Mouse (Mus musculus) liver, embryonic 14.5 days (tissue): ENCODE measurements around the gene Tmem132b. TPM values are rescaled to one million over a fixed set of nuclear protein-coding genes. Genes with fewer than 3 reads are reported as not detected.
A peak's percentile ranks its signal among the peaks of the same experiment; 100 is the strongest.

ENCODE experiments used
- ATAC-seq: fragments of 200-750 bp; cut with Nextera tagmentation; 2 replicates; pipeline ENCODE4 v1.8.0; 2017; ENCODE audit warnings: moderate number of reproducible peaks, mild to moderate bottlenecking, moderate library complexity; ENCODE audit not compliant: insufficient read depth
- DNase-seq, 3 experiments: peaks; one replicate each; pipeline ENCODE4 v3.0.0-alpha.2; 2012 to 2013; ENCODE audit warnings: low read depth in 3 of 3, low spot score in 3 of 3
- H3K27ac ChIP-seq: fragments of 300-500 bp; sonication (generic); 2 replicates; pipeline ENCODE4 v1.5.1; 2014; ENCODE audit warnings: moderate library complexity, mild to moderate bottlenecking, control low read depth, inconsistent platforms
- H3K27me3 ChIP-seq: fragments of 300-500 bp; sonication (generic); 2 replicates; pipeline ENCODE4 v1.6.1; 2014; ENCODE audit warnings: mild to moderate bottlenecking, low read length, moderate library complexity; ENCODE audit not compliant: control insufficient read depth, insufficient read depth
- H3K36me3 ChIP-seq: fragments of 300-500 bp; sonication (generic); replicated peaks from 2 replicates; pipeline ENCODE4 v1.6.1; 2014; ENCODE audit warnings: low read depth; ENCODE audit not compliant: control insufficient read depth, insufficient read depth
- H3K4me1 ChIP-seq, 2 experiments: fragments of 200-500 bp in 1 of 2; fragments of 300-500 bp in 1 of 2; sonication (generic) in 1 of 2; replicated peaks; 2 replicates each; pipeline ENCODE4 v1.6.1; 2012 to 2014; ENCODE audit warnings: antibody characterized with exemption in 1 of 2, inconsistent platforms in 1 of 2, low read length in 1 of 2; ENCODE audit not compliant: control insufficient read depth in 2 of 2, insufficient read depth in 2 of 2
- H3K4me2 ChIP-seq: fragments of 300-500 bp; sonication (generic); 2 replicates; pipeline ENCODE4 v1.6.1; 2014; ENCODE audit warnings: low read depth, mild to moderate bottlenecking, control low read depth, moderate library complexity
- H3K4me3 ChIP-seq, 2 experiments: fragments of 200-500 bp in 1 of 2; fragments of 300-500 bp in 1 of 2; sonication (generic) in 1 of 2; 2 replicates each; pipeline ENCODE4 v1.5.1; 2012 to 2014; ENCODE audit warnings: low read depth in 2 of 2, low read length in 2 of 2, mild to moderate bottlenecking in 2 of 2, control low read depth in 1 of 2, inconsistent platforms in 1 of 2, moderate library complexity in 1 of 2; ENCODE audit not compliant: insufficient read depth in 1 of 2
- H3K9ac ChIP-seq: fragments of 300-500 bp; sonication (generic); replicated peaks from 2 replicates; pipeline ENCODE4 v1.6.1; 2014; ENCODE audit warnings: mild to moderate bottlenecking, control low read depth, moderate library complexity
- H3K9me3 ChIP-seq: fragments of 300-500 bp; sonication (generic); 2 replicates; pipeline ENCODE4 v1.6.1; 2016; ENCODE audit warnings: low read length, mixed read lengths; ENCODE audit not compliant: control insufficient read depth
- CTCF ChIP-seq: IDR thresholded peaks from 2 replicates; pipeline ENCODE4 v1.5.1; 2016; ENCODE audit warnings: antibody characterized with exemption, low read depth, control low read depth
- EP300 ChIP-seq: IDR thresholded peaks from 2 replicates; pipeline ENCODE4 v1.6.1; 2016; ENCODE audit warnings: antibody characterized with exemption, low read depth
- WGBS: fragments of 180-500 bp; shearing (Covaris S2); extraction: QIAGEN DNeasy Blood & Tissue Kit; methylation state at CpG from one replicate; pipeline ENCODE4 v1.1.7; 2014; ENCODE audit not compliant: insufficient replicate concordance; 5-methylcytosine and 5-hydroxymethylcytosine counted together
- polyA plus RNA-seq, 2 experiments: library from polyadenylated mRNA; depleted of rRNA in 1 of 2; stranded (reverse) in 1 of 2; unstranded in 1 of 2; fragments of >200 nt; fragmentation: Nextera tagmentation in 1 of 2; extraction: Ambion mirVana in 1 of 2; gene quantifications; 2 replicates each; pipeline versions ENCODE4 v1.2.1 to v1.2.3; 2012 to 2014

Gene Tmem132b
- polyA plus RNA-seq, 2 experiments = not detected

GRCm38 (mm10) chr5:125534168-125534610, 2.6 kb downstream of the Tmem132b start:
- ATAC-seq (no peak), DNase-seq (no peak)
- H3K27me3 ChIP-seq = peaks cover 50% of the 10 kb centered on the region
- H3K27ac ChIP-seq = no peak overlapping the region
- no peaks in the 10 kb centered on the region for H3K36me3 ChIP-seq
- TF ChIP-seq EP300 = no peak
- TF ChIP-seq CTCF = no peak
- no peak overlapping the region for H3K9ac ChIP-seq
- H3K4me2 ChIP-seq = no peak overlapping the region
- H3K4me3 ChIP-seq = no peak overlapping the region
- no peaks in the 10 kb centered on the region for H3K9me3 ChIP-seq
- no peaks in the 10 kb centered on the region for H3K4me1 ChIP-seq
- 7% methylated on average over 7 of the region's 7 CpGs for WGBS

GRCm38 (mm10) chr5:125534611-125535324, 3.2 kb downstream of the Tmem132b start:
- Histone ChIP-seq H3K4me3 (no peak overlapping the region), H3K4me2 (no peak overlapping the region), H3K4me1 (no peaks in the 10 kb centered on the region), H3K9me3 (no peaks in the 10 kb centered on the region), H3K36me3 (no peaks in the 10 kb centered on the region), H3K27me3 (peaks cover 46% of the 10 kb centered on the region), H3K27ac (no peak overlapping the region), H3K9ac (no peak overlapping the region)
- TF ChIP-seq EP300 (no peak), CTCF (no peak)
- ATAC-seq (no peak), DNase-seq (no peak)
- WGBS = 3% methylated on average over 26 of the region's 26 CpGs

GRCm38 (mm10) chr5:125545090-125545489, 13.5 kb downstream of the Tmem132b start:
- no peak for ATAC-seq
- no peaks in the 10 kb centered on the region for H3K9me3 ChIP-seq
- no peak for TF ChIP-seq EP300
- peak; percentile 28 for TF ChIP-seq CTCF

GRCm38 (mm10) chr5:125546293-125546692, 14.7 kb downstream of the Tmem132b start:
- no peak overlapping the region for H3K4me3 ChIP-seq
- ATAC-seq = no peak
- no peak for DNase-seq
- no peaks in the 10 kb centered on the region for H3K4me1 ChIP-seq
- H3K4me2 ChIP-seq = no peak overlapping the region
- WGBS = 23% methylated on average over 13 of the region's 13 CpGs
- no peak overlapping the region for H3K9ac ChIP-seq
- no peaks in the 10 kb centered on the region for H3K9me3 ChIP-seq
- no peaks in the 10 kb centered on the region for H3K27me3 ChIP-seq
- no peak overlapping the region for H3K27ac ChIP-seq
- H3K36me3 ChIP-seq = no peaks in the 10 kb centered on the region
- TF ChIP-seq EP300 = no peak
- TF ChIP-seq CTCF = no peak

More at GRCm38 (mm10) chr5:125545090-125545489, 13.5 kb downstream of the Tmem132b start:
- Histone ChIP-seq H3K4me1 (no peaks in the 10 kb centered on the region), H3K27me3 (no peaks in the 10 kb centered on the region), H3K4me3 (no peak overlapping the region), H3K4me2 (no peak overlapping the region), H3K27ac (no peak overlapping the region), H3K9ac (no peak overlapping the region), H3K36me3 (no peaks in the 10 kb centered on the region)
- DNase-seq = no peak
- WGBS = 65% methylated on average over 2 of the region's 2 CpGs

GRCm38 (mm10) chr5:125549750-125550489, 18.3 kb downstream of the Tmem132b start:
- no peak for TF ChIP-seq EP300
- TF ChIP-seq CTCF = no peak
- no peak for ATAC-seq
- Histone ChIP-seq H3K36me3 (no peaks in the 10 kb centered on the region), H3K9me3 (no peaks in the 10 kb centered on the region), H3K4me2 (no peak overlapping the region), H3K27me3 (no peaks in the 10 kb centered on the region), H3K27ac (no peak overlapping the region), H3K9ac (no peak overlapping the region), H3K4me3 (no peak overlapping the region), H3K4me1 (no peaks in the 10 kb centered on the region)
- no peak for DNase-seq
- WGBS = 23% methylated on average over 11 of the region's 11 CpGs
